Mouse (Mus musculus): ENCODE data around the gene Camk1d. TPM values are rescaled to one million over a fixed set of nuclear protein-coding genes. Genes with fewer than 3 reads are reported as not detected.

Camk1d gene
- polyA plus RNA-seq, 1 experiment: 21.0 TPM

DNA sequence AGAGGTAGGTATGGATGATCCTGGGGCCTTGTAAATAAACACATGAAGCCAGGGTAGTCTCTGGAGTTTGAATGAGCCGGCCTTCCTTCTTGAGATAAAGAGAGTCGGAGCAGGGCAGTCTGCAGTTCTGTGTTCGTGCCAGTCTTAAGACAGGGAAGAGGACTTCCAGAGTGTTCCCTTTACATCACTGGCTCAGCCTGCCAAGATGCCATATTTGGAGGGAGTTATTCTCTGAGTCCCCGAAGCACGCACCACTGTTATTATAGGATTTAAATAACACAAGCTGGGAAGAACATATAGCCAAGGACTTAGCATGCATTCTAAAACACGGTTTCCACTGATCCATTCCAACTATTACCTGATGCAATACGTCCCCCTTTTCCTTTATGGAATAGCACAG lies 33.0 kb downstream of the Camk1d start:
- TF ChIP-seq GATA1 (IDR thresholded peaks at IDR 0.05; ENCODE audit: low read length): no peak

DNA sequence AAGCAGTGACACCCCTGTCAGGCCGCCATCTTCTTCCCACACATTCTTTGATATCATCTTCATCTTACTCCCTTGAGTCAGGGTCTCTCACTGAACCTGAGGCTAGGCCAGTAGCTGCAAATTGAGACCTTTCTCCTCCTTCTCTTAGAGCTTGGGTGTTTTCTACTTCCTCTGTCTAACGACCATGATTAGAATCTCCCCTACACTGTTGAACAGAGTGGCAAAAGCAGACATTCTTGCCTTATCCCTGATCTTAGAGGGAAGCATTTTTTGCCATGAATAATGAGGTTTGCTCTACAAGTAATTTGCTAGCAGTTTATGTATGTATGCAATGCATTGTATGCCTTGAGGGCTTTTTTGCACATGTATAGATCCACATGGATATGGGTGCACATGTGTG lies 35.3 kb downstream of the Camk1d start:
- no peak for TF ChIP-seq GATA1 (IDR thresholded peaks at IDR 0.05; ENCODE audit: low read length)

DNA sequence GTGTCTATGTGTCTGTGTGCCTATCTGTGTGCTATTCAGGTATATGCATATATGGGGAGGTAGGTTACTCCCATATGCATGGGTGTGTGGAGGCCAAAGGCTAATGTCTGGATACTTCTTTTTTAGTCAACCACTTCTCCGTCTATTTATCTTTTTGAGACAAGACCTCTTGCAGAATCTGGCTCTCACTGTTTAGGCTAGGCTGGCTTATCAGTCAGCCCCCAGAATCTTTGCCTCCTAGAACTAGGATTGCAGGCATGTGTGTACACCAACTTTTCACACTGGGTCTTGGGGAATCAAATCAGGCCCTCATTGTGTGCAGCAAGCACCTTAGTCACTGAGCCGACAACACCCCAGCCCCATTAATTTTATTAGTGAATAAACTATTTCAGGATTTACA lies 36.8 kb downstream of the Camk1d start:
- TF ChIP-seq GATA1 (IDR thresholded peaks at IDR 0.05; ENCODE audit: low read length): no peak

DNA sequence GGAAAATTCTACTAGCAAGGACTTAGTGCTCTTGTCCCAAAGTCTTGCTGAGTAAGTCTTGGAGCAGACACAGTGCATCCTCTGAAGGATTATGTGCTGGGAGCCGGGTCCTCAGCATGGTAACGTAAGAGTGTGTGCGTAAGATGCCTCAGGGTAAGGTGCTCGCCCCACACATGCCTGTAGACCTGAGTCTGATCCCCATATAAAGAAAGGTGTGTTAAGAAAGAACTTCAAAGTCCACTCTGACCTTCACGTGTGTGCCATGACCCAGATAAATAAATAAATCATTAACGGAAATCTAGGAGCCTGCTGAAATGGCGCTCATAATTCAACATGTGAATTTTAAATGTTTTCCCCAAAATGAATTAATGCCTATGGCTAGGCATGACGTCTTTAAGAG lies 37.5 kb downstream of the Camk1d start:
- no peak for TF ChIP-seq GATA1 (IDR thresholded peaks at IDR 0.05; ENCODE audit: low read length)

DNA sequence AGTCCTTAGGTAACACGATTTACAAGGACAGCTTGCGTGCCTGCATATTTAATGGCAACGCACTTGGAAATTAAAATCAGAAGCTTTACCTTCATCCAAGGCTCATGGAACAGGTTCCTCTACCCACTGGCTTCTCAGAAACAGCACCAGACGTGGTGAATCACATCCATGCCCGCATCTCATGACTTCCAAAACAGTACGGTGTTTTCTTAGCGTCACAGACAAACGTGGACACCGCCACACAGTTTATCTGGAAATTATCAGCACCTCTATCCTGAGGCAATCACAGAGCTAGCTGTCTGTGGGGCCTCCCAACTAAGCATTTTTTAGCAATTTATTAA lies 38.2 kb downstream of the Camk1d start:
- no peak for TF ChIP-seq GATA1 (IDR thresholded peaks at IDR 0.05; ENCODE audit: low read length)

DNA sequence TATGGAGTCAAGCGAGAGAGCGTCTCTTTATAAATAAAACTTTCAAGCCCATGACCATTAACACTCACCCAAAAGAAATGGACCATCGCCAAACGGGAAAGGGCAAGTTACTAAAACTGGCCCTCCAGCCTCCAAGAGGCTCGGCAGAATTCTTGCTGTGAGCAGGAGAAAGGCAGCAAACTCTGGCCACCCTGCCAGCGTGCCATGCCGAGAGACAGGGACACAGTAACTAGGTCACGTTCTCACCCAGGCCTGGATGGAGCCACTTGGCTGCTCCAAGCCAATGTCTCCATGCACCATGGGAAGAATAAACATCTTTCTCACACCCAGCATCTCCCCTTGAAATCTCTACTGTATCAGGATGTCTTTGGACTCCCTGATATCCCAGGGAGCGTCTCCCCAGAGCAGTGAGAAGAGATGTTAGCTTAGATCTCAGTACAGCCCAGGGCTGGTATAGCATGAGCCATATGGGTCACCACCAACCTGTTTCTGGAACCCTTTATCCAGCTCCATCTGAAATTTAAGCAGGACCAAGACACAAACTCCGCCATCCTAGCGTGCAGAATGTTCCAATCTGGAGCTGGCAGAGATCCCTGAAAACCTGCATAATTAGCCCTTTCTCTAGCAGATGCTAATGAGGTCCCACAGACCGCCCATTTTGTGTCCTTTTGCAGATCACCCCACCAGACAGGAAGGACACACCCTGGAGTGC lies 38.7 kb downstream of the Camk1d start:
- TF ChIP-seq GATA1 (IDR thresholded peaks at IDR 0.05; ENCODE audit: low read length): no peak

DNA sequence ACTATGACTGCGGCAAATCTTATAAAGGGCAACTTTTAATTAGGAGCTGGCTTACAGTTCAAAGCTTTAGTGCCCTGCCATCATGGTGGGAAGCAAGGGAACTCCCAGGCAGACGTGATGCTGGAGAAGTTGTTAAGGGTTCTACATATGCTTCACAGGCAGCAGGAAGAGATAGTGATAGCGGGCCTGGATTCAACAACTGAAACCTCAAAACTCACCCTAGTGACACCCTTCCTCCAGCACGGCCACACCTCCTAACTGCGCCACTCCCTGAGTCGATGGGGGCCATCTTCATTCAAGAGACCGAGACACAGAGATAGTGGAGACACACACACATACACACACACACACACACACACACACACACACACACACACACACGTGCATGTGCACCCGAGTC lies 39.8 kb downstream of the Camk1d start:
- no peak for TF ChIP-seq GATA1 (IDR thresholded peaks at IDR 0.05; ENCODE audit: low read length)

DNA sequence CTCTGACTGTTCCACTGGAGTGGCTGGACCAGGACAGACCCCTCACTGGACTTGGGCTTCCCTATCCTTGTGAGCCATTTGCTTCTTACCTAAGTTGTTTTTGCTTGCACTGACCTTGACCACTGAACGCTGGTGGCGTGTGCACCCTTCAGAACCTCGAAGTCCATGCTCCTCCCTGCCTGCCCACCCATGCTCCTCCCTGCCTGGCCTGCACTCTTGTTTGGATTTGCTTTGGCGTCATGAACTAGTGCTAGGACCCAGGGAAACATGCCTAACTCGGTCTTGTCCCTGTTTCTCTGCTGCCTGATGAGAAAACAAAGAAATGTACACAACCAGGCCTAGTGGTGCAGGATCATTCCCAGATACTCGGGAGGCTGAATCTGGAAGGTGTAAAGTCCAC lies 40.5 kb downstream of the Camk1d start:
- TF ChIP-seq GATA1 (IDR thresholded peaks at IDR 0.05; ENCODE audit: low read length): no peak

DNA sequence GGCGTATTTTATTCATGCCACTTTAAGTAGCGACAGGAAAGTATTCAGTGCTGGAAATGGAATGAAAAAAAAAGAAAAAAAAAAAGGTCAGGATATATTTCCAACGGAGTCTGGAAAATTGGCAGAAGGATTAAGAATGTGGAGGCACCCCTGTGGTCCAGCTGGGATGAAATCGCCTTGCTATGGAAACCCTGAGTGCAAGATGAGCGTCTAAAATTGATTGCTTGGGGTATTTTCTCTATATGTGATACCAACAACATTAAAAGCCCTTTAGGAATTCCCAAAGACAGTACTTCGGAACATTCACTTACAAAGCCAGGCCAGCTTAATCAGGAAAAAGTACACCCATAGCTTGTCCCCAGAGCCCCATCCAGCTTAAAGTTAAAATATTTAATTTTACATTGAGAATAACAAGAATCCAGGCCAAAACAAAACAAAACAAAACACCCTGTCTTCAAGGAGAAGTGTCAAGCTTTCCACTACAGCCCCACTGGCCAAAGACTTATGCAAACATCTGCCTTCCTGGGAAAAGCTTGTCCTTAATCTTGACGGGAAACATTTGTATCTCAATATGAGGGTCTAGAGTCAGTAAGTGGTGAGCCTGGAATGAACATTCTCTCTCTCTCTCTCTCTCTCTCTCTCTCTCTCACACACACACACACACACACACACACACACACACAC lies 41.3 kb downstream of the Camk1d start:
- no peak for TF ChIP-seq GATA1 (IDR thresholded peaks at IDR 0.05; ENCODE audit: low read length)

DNA sequence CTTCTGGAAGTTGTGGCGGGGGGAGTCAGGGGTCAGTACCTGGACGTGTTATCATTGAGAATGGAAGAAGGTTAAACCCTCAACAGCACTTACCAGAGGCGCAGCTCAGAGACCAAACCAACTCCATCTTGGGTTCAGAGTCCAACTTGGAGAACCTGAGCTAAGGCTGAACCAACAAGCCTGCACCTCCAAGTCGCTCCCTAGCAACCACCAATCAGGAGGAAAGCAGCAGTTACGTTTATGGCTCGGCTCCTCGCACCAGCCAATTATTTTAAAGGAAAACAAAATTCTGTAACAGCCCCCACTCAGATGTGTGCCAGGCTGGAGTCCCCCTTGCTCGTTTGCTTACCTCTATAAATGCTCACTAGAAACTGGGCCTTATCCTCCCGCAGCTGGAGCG lies 44.2 kb downstream of the Camk1d start:
- no peak for TF ChIP-seq GATA1 (IDR thresholded peaks at IDR 0.05; ENCODE audit: low read length)

DNA sequence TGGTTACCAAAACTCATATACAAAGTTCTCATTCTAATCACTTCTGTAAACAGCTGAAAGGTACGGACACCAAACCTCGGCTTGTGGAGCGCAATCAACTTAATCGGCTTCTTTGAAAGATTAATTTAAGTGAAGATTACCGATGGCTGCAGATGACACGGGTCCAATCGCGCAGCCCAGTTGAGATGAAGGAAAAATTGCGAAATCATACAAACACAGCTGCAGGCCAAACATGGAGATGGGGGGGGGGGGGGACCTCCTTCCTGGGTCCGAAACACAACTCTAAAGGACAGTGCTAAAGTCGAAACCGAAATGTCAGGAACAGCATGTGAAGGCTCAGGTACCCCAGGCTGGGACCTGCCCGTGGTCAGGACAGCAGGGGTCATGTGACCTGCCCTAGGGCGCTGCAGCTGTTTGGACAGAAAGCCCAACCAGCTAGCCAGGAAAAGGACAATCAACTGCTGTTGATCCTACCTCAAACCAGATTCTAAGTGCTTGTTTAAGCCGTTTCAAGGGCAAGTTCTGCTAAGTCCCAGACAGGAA lies 44.7 kb downstream of the Camk1d start:
- no peak for TF ChIP-seq GATA1 (IDR thresholded peaks at IDR 0.05; ENCODE audit: low read length)

DNA sequence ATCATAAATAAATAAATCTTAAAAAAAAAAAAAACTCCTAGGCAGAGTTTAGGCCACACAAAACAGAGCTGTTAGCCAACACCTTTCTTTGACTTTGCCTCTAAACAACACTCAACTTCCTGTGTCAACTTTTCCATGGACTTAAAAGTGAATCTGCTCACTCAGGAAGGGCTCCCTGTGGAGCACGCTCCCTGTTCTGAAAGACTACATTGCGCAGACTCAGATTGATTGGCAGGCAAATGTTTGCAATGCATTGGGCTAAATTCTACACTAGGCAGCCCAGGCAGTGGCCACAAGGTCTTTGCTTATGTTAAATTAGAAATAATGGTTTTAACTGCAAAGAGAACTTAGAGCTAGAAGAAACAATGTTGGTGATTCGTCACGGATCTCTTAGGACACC lies 45.4 kb downstream of the Camk1d start:
- no peak for TF ChIP-seq GATA1 (IDR thresholded peaks at IDR 0.05; ENCODE audit: low read length)

DNA sequence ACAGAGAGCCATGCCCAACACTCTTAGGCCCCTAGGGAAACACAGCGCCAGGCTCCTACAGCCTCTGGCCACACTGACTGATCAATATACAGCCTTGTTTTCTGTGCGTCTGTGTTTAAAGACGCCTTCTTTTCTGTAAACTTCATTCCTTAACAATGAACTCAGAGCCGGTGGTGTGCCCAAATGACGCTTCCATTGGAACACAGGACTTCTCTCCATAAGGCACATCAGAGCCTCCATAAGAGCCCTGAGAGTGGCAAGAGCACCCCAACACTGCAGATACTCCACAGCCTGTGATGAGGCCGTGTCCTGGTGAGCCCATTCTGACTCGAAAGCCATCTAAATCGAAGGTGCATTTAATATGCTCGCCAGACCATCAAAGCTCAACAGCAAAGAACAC lies 50.8 kb downstream of the Camk1d start:
- TF ChIP-seq GATA1 (IDR thresholded peaks at IDR 0.05; ENCODE audit: low read length): no peak

DNA sequence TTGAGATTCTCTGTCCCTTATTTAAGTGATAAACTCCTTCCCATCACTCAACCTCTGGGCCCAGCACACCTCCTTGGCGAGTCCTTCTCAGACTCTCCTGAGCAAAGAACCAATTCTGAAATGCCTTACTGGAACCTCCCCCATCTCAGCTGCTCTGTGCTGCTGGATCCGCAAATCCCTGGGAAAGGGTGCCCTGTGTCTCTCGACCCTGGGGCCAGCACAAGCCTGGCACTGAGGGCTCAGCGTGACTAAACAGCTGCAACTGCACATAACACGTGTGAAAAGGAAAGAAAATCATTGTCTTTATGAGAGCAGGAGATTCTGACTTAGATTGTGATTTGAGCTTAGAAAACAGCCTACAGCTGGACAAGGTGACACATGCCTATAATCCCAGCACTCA lies 52.4 kb downstream of the Camk1d start:
- no peak for TF ChIP-seq GATA1 (IDR thresholded peaks at IDR 0.05; ENCODE audit: low read length)

DNA sequence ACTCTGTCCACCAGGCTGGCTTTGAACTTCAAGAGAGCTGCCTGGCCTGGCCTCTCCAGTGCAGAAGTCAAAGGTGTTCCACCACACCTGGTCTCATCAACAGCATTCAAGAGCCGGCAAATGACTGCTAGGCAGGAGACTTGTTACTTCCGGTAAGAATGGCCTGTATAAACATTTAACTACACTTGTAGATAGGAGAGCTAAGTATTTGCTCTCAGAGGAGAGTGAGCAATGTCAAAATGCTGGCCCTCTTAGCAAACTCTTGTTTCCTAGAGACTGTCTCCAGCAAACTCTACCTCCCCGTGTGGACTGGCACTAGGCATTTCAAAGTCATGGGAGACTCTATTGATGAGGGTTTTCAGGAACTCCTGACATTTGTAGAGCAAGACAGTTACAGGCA lies 56.3 kb downstream of the Camk1d start:
- no peak for TF ChIP-seq GATA1 (IDR thresholded peaks at IDR 0.05; ENCODE audit: low read length)

DNA sequence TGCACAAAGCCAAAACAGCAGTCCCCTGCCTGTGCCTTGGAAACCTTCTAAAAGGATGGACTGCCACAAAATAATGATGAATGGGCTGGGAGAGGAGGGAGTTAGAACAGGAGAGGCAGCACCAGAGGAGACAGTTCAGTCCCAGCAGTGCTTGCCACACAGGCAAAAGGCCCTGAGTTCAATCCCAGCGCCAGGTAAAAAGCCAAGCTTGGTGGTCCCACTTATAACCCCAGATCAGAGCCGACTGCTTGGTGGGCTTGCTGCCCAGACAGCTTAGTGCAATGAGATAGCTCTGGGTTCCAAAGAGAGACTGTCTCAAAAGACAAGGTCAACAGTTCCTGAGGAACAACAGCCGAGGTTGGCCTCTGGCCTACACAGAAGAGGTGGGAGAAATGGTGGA lies 58.0 kb downstream of the Camk1d start:
- no peak for TF ChIP-seq GATA1 (IDR thresholded peaks at IDR 0.05; ENCODE audit: low read length)

DNA sequence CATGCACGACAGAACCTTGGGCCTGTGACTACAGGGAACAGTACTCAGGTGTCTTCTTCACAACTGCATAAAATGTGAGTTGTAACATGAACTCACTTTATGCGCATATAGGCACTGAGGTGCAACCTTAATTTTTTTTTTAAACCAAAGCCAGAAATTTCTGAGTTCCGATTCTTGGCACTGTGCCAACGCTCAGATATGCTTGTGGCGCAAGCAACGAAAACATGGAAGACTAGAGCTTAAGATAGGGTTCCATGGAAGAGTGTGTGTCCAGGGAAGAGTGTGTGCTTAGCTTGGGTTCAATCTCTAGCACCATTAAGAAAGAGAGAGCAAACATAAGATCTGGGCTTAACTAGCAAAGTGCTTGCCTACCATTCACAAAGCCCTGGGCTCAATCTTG lies 62.2 kb downstream of the Camk1d start:
- no peak for TF ChIP-seq GATA1 (IDR thresholded peaks at IDR 0.05; ENCODE audit: low read length)

All from G1E-ER4 (cell line).